Mouse (Mus musculus): ENCODE measurements at regions not wholly inside any gene's neighbourhood (a gene's known extent, or its start where the extent isn't known, plus 50 kb on each side); places are given as distances from the start of the nearest gene placed in this dataset.

DNA sequence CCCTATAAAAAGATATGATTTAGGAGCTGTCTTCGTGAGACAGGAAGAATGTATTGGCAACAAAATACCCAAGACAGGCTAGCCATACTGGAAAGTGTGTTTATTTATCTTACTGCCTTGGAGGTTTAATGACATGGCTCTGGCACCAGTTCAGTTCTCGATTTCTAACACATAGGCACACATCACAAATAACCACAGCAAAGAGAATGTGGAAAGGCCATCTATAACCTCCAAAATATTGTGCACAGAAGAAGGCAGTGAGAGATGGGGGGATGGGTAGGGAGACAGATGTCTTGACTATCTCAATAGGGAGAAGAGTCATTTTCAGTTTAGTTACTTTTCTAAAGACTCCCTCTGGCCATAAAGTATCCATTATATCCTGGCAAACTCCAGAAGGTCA is 90.5 kb downstream of the Minar1 start:
- no peak for DNase-seq

DNA sequence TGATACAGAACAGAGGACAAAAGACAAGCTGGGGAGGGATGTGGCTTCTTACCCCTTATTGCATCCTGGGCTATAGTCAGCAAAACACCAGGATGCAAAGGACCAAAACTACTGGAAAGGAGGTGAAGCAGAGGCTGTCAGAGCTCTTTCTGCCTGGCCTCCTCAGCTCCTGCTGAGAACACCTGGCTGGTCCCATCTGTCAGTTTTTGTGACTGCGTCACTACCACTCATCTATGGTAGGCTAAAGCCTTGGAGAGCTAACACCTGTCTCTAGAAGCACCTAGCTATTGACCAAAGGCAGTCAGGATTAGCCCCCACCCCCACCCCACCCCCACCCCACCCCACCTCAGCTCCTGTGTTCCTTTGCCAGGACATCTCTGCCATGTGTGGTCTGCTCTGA is 98.8 kb downstream of the Minar1 start:
- DNase-seq = no peak

- DNase-seq = no peak
Measured at GRCm38 (mm10) chr9:89523705-89524104, 99.2 kb downstream of the Minar1 start.

- DNase-seq = no peak
Measured at GRCm38 (mm10) chr9:89508407-89509101, 114.4 kb downstream of the Minar1 start.

DNA sequence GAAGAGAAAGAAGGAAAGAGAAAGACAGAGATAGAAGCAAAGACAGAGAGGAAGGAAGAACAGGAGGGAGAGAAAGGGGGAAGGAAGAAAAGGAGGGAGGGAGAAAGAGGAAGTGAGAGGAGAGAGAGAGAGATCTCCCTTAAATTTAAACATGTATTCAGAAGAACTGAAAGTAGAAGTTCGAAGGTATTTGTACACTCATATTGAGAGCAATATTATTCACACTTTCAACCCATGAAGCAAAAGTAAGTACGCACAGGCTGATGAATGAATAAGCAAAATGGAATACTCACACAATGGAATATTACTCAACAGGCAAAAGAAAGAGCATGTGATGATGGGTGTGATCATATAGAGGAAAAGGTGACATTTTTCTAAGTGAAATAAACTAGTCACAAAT is 120.8 kb downstream of the Minar1 start:
- DNase-seq = no peak

DNA sequence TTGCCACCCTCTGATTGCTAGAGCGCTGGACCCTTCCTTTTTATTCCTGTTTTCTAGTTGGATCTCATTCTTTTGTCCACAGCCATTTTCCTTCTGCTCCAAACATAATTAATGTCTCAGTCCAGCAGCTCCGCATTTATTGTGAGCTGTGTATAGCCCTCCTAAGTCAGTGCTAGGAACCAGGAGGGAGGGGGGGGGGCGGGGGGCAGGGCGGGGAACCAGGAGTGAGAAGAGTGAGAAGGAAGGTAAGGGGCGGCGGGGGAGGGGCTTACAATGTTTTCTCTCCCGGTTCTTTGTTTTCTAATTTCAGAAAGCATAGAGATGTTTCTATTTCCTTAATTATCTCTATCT is 125.6 kb downstream of the Minar1 start:
- DNase-seq = no peak

DNA sequence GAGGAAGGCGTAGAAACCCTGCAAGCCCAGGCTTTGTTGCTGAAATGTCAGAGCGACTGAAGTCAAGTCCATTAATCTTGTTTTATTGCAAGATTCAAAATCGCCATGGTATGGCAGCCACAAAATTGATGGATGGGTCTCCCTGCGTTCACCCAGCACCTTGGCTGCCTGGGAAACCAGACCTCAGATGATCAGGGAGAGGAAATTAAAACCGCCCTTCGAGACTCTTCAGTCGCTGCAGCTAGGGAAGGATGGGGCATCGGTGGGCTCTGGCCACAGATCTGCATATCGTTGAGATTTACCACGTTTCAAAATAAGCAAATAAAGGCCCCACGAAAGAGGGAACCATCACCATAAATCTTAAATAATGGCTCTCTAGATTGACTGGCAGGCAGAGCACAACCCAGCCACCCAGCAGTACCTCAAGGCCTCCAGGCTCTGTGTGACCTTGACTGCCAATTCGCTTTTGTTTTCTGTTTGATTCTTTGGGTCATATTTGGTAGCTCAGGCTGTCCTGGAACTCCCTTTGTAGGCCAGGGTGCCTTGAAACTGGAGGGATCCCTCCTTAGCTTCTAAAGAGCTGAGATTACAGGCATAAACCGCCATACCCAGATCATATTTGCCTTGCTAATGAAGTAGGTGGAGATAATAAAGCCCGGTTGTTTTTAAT is 126.1 kb downstream of the Minar1 start:
- no peak for DNase-seq

DNA sequence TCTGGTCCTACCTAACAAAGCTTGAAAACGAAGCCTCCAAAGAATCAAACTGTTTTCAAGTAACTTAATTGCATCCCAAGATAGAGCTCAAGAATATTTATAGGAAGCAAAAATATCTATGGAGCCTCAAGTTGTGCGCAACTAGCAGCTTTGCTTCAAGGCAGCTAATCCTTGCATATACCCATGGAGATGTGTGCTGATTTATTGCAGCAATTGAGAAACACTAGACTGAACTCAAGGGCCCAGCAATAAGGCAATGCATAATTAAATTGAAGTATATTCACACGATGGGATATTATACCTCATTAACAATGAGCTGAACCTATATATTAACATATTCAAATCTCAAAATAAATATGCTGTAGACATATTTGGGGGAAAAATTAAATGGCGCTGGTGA is 135.3 kb downstream of the Minar1 start:
- no peak for DNase-seq

DNA sequence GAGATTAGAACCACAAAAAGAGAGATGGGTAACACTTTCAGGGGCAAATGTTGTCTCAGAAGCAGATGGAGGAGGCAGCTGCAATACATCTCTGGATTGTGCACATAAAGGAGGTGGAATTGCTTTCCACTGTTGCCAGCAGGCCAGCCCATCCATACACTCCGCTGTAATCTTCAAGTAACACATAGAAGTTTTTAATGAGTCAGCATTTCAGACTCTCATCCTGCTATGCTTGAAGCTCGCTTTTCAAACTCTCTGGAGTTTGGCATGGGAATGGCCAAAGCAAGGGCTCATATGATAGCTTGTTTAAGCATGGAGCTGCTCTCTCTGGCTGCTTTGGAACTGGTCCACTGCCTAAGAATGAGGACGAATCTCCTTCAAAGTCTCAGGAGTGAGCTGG is 143.5 kb downstream of the Minar1 start:
- no peak for DNase-seq

GRCm38 (mm10) chr9:89461190-89461589 is 161.7 kb downstream of the Minar1 start:
- peak; percentile 28 for DNase-seq

DNA sequence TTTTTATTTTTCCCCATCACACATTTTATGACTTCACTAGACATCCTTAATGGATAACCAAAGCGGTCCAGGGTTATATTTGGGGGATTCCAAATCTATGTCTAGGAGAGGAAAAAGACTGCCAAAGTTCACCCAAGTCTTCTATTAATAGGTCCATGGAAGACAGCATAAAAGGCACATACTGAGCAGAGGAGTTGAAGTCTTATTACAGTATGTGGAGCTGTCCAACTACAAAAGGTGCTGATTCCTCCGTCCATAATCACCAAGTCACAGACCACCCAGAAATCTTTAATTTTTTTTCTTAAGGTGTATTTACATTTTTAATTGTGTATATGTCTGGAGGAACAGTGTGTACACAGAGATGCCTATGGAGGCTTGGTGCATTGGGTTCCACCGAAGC is 166.3 kb downstream of the Minar1 start:
- no peak for DNase-seq

DNA sequence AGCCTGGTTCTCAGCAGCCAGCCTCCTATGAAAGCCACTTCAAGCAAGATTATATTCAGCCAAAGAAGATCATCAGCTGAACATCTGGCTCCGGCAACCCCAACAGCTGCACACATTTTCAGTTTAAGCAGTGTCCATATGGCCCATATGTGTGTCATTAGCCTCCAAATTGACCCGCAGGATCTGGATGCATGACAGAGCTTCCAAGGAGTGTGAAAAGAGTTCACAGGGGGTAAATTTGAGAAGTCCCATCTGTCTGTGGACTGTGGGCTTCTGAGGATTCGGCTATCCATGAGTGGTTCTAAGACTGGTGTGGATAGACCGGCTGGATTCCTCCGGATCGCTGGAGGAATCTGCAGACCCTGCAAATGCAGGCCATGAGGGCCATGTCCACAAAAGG is 173.3 kb downstream of the Minar1 start:
- DNase-seq = no peak

All from thymus, postnatal 14 days (tissue).